Mouse (Mus musculus) spleen, embryonic (tissue): ENCODE results near the gene Olfr204.
"Not testable (repeated sequence)": the region's sequence is repeated elsewhere in the genome, so short reads cannot be mapped to it uniquely, and the experiment has no call there.

Source experiments
- CTCF ChIA-PET: fragments of 350-600 bp; sonication (Branson Sonifier 250); formaldehyde crosslinking; loops from one replicate; lab custom pipeline; 2022; lab: Charles Lee

Olfr204 gene

GRCm38 (mm10) chr16:59318148-59318547, at the start of gene Olfr204:
Gene Olfr204 (minus strand): TSS chr16:59318248.
- CTCF ChIA-PET, result no interaction called here

GRCm38 (mm10) chr16:59363893-59364292, 45.8 kb upstream of the Olfr204 start, which contains the start of gene Olfr209:
Gene Olfr209 (minus strand): TSS chr16:59363993.
- CTCF ChIA-PET, result no interaction called here

GRCm38 (mm10) chr16:59349146-59349545, 31.1 kb upstream of the Olfr204 start, which contains the start of gene Olfr206:
Gene Olfr206 (minus strand): TSS chr16:59349246.
- CTCF ChIA-PET, result no interaction called here

- CTCF ChIA-PET, result no interaction called here
Measured at GRCm38 (mm10) chr16:59331038-59331437, 13.0 kb upstream of the Olfr204 start, which contains the start of gene Olfr205. Gene Olfr205 (minus strand): TSS chr16:59331138.

GRCm38 (mm10) chr16:59323262-59323661, 5.2 kb upstream of the Olfr204 start:
- CTCF ChIA-PET, result not testable (repeated sequence)

- CTCF ChIA-PET, result no interaction called here
Measured at GRCm38 (mm10) chr16:59298581-59298980, 19.5 kb downstream of the Olfr204 start, which contains the start of gene Olfr203. Gene Olfr203 (plus strand): TSS chr16:59298881.

- CTCF ChIA-PET, result not testable (repeated sequence)
Measured at GRCm38 (mm10) chr16:59287576-59287975, 30.5 kb downstream of the Olfr204 start.

- CTCF ChIA-PET, result no interaction called here
Measured at GRCm38 (mm10) chr16:59286693-59287092, 31.4 kb downstream of the Olfr204 start, which contains the start of gene Olfr202. Gene Olfr202 (minus strand): TSS chr16:59286793.

- CTCF ChIA-PET, result no interaction called here
Measured at GRCm38 (mm10) chr16:59283476-59283875, 34.6 kb downstream of the Olfr204 start.

GRCm38 (mm10) chr16:59280542-59280941, 37.5 kb downstream of the Olfr204 start:
- CTCF ChIA-PET, result no interaction called here

GRCm38 (mm10) chr16:59272532-59272931, 45.5 kb downstream of the Olfr204 start, which contains the start of gene Olfr201:
Gene Olfr201 (minus strand): TSS chr16:59272632.
- CTCF ChIA-PET, result not testable (repeated sequence)

- CTCF ChIA-PET, result not testable (repeated sequence)
Measured at GRCm38 (mm10) chr16:59269097-59269496, 49.0 kb downstream of the Olfr204 start.
